Mouse (Mus musculus) myocyte (in vitro differentiated cells): Measurements from ENCODE around the gene Zfp653.

Experiments used
- CEBPB ChIP-seq: IDR thresholded peaks from 2 replicates; pipeline ENCODE4 v1.6.1; 2011; ENCODE audit warnings: mild to moderate bottlenecking, moderate library complexity; ENCODE audit not compliant: poor library complexity, insufficient read depth, severe bottlenecking
- E2F4 ChIP-seq: IDR thresholded peaks from one replicate; pipeline ENCODE4 v1.6.1; 2011; ENCODE audit warnings: mild to moderate bottlenecking, control low read depth, moderate library complexity; ENCODE audit not compliant: insufficient read depth
- MAX ChIP-seq: IDR thresholded peaks from one replicate; pipeline ENCODE4 v1.6.1; 2011; ENCODE audit warnings: low read depth, mild to moderate bottlenecking, control low read depth
- MYOD1 ChIP-seq, 3 experiments: IDR thresholded peaks; one replicate each; pipeline ENCODE4 v1.6.1; 2011; ENCODE audit warnings: control low read depth in 2 of 3, low read depth in 2 of 3, mild to moderate bottlenecking in 2 of 3, moderate library complexity in 1 of 3; ENCODE audit not compliant: insufficient read length in 2 of 3, control insufficient read depth in 1 of 3
- MYOG ChIP-seq, 3 experiments: IDR thresholded peaks; one replicate each; pipeline ENCODE4 v1.6.1; 2011; ENCODE audit warnings: control low read depth in 2 of 3, low read depth in 2 of 3, mild to moderate bottlenecking in 2 of 3; ENCODE audit not compliant: insufficient read length in 2 of 3, control insufficient read depth in 1 of 3, insufficient read depth in 1 of 3
- POLR2A ChIP-seq: IDR thresholded peaks from one replicate; pipeline ENCODE4 v1.6.1; 2011; ENCODE audit warnings: low read depth, mild to moderate bottlenecking, control low read depth, moderate library complexity; ENCODE audit not compliant: insufficient read length
- POLR2AphosphoS2 ChIP-seq: IDR thresholded peaks from one replicate; pipeline ENCODE4 v1.6.1; 2011; ENCODE audit warnings: low read depth, control low read depth; ENCODE audit not compliant: insufficient read length
- SRF ChIP-seq: IDR thresholded peaks from one replicate; pipeline ENCODE4 v1.6.1; 2011; ENCODE audit warnings: low read depth; ENCODE audit not compliant: control insufficient read depth, insufficient read length
- TCF12 ChIP-seq: IDR thresholded peaks from one replicate; pipeline ENCODE4 v1.6.1; 2011; ENCODE audit warnings: mild to moderate bottlenecking, control low read depth; ENCODE audit not compliant: poor library complexity, insufficient read depth, severe bottlenecking
- TCF3 ChIP-seq: IDR thresholded peaks from one replicate; pipeline ENCODE4 v1.6.1; 2011; ENCODE audit warnings: low read depth, control low read depth; ENCODE audit not compliant: insufficient read length
- USF1 ChIP-seq: IDR thresholded peaks from one replicate; pipeline ENCODE4 v1.6.1; 2011; ENCODE audit warnings: low read depth, mild to moderate bottlenecking, control low read depth, moderate library complexity

GRCm38 (mm10) chr9:22085022-22085834 is 14.1 kb upstream of the Zfp653 start, which contains the start of gene Ecsit:
- TF ChIP-seq POLR2AphosphoS2 (peak; percentile 56), E2F4 (no peak), POLR2A (peak; percentile 80), USF1 (peak; percentile 26), TCF12 (no peak), CEBPB (no peak), SRF (no peak), MYOG (IDR thresholded peaks at IDR 0.05; ENCODE audit: control insufficient read depth in 1 of 3, insufficient read depth in 1 of 3, insufficient read length in 2 of 3, low read depth in 2 of 3) (no peak), MAX (no peak), TCF3 (no peak), MYOD1 (IDR thresholded peaks at IDR 0.05; ENCODE audit: control insufficient read depth in 1 of 3, insufficient read length in 2 of 3, low read depth in 2 of 3) (peak in 1 of 3 experiments; percentile 1)
